Mouse (Mus musculus): ENCODE results near the gene Fzd4.

The Fzd4 gene

GRCm38 (mm10) chr7:89401136-89401858, 2.9 kb upstream of the Fzd4 start:
- DNase-seq, result no peak

DNA sequence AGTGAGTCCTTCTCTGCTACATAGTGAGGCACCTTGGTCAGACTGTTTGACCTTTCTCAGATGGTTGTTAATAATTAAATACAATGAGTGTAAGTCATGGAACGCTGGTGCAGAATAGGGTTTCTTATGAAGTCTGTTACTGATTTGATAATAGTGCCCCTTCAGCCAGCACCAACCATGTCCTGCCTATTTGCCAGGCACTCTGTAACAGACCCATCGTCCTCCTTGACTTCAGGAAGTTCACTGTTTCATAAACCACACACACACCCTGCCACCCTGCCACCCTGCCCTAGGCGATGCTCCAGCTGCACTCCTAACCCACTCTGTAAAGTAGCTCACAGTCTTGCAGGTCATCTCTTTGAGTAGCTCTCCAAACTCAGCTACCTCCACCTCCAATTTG, 2.2 kb upstream of the Fzd4 start:
- DNase-seq, result peak; percentile 16

DNA sequence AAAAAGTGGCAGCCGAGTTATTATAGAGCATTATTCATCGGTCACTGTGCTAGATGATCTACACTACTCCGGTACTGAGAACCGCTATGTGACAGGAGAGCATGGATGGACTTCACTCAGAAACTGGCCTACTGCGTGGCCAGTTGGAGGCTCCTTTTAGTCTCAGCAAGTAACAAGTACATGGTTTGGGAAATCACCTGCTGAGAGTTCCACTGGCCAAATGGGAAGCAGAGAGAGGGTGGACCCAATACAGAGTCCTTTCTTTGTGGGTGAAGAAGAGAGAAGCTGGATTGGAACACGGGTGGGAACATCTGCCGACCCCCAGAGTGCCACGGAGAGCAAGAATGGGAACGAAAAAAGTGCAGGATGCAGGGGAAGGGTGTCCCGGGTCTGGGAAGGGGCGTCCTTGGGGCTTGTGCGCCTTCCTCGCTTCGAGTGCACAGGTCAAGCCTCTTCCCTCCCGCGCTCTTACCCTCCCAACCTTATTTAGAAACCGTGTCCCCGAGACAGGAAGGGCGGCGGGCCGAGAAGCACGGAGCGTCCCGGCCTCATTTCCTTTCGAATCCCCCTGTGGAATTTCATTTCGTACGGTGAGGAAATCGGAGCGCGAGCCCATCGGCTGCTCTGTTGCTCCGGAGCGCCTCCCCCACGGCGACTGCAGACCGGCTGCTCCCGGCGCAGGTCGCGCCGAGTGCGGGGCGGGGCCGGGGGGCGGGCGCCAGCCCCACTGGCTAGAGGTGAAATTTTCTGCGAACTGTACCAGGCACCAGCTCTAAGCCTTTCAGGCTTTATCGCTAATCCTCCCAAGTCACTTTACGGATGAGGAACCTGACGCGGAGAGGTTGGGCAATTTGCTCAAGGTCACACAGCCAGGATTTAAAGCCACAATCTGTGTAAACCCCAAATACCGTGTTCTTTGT, 842 bp upstream of the Fzd4 start:
- DNase-seq, result peak; percentile 79

- no peak for DNase-seq
These were observed 732 bp downstream of the Fzd4 start for GRCm38 (mm10) chr7:89404734-89405440.

DNA sequence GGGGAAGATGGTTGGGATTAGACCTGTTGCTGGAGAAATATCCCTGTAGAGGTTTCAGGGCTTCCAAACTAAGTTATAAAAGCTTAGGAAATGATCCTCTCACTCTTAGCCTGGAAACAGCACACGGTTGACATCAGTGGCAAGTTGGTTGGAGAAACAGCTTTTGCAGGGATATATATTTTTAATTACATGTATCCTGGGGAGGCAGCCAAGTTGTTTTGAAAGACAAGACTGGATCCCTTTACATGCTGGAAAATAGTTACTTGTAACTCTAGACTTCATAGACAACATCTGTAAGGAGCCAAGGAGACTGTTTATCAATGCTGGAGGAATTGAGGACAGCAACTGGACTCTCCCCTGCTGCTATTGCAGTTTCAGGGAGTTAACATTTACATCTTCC, 1.9 kb downstream of the Fzd4 start:
- no peak for DNase-seq

GRCm38 (mm10) chr7:89407006-89407940, 3.1 kb downstream of the Fzd4 start:
- peak; percentile 5 for DNase-seq

- no peak for DNase-seq
These were observed 6.1 kb downstream of the Fzd4 start for GRCm38 (mm10) chr7:89410294-89410693.

DNA sequence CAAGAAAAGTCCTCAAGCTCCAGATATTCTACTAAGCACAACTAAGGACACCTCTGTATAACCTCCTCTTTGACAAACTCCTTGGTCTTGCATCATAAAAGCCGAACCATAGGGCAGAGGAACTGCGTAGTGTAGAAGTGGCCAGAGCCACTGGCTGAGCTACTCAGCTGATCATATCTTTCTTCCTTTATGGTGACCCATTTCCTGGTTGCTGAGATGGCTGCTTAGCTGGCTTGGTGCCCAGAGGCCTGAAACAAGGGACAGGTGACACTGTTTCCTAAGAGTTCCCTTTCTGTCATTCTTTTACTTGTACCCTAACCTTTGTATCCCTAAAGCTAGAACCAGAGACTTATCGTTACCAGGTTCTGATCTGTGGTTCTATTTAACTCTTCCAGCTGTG, 7.2 kb downstream of the Fzd4 start:
- no peak for DNase-seq

DNA sequence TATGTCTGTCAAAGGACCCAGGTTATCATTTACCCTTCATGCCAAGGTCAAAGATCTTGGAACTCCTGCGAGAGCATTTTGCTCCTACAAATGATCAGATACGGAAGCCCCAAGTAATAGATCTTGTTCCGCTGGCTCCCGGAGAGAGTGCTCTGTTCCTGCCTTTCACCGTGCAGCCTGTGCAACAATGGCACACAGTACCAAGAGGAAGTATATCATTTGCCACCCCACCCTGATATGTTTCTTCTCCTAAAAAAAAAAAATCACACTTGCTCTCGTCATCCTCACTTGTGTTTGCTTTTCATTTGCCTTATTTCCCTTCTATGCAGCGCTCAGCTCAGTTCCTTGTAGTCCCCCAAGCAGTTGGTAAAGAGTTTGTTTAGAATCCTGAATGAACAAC, 7.9 kb downstream of the Fzd4 start:
- DNase-seq, result no peak

- DNase-seq, result no peak
These were observed 11.9 kb downstream of the Fzd4 start for GRCm38 (mm10) chr7:89416027-89416426.

DNA sequence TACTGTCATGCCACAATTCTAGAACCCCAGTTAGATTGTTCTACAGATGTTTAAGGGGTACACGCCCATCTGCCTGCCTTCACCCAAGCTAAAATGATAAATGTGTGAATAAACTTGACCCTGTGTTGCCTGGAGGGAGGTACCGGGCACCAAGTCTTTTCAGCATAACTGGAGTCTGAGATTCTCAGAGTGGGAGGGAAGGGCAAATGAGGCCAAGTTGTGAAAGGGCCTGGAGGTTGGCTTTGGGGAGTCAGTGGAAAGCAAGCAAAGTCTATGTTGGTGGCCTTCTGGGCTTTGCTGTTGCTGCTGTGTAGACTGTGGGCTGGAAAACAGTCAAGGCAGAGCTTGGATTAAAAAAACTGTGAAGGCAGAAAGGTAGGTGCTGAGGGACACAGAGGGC, 13.6 kb downstream of the Fzd4 start:
- DNase-seq, result no peak

- DNase-seq, result no peak
These were observed 14.0 kb downstream of the Fzd4 start for GRCm38 (mm10) chr7:89418127-89418653.

- DNase-seq, result no peak
These were observed 14.9 kb downstream of the Fzd4 start for GRCm38 (mm10) chr7:89418917-89419679.

DNA sequence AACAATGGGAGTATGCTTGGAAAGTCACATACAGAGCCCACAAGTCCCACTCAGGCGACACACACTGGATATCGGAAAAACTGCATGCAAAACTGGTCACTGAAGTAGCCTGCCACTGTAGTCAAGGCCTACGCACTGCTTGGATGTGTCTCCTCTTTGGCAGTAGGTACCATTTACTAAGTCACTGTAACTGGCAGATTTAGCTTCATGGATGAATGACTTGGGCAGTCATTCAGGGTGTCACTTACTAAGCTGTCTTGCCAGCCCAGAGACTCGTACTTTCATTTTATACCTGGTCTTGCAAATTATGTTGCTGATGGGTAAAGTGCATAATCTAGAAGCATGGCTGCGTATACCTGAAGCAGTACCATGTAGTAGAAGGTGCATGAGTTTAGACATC, 17.1 kb downstream of the Fzd4 start:
- no peak for DNase-seq

- no peak for DNase-seq
These were observed 18.5 kb downstream of the Fzd4 start for GRCm38 (mm10) chr7:89422650-89423049.

- DNase-seq, result no peak
These were observed 19.0 kb downstream of the Fzd4 start for GRCm38 (mm10) chr7:89423194-89423593.

DNA sequence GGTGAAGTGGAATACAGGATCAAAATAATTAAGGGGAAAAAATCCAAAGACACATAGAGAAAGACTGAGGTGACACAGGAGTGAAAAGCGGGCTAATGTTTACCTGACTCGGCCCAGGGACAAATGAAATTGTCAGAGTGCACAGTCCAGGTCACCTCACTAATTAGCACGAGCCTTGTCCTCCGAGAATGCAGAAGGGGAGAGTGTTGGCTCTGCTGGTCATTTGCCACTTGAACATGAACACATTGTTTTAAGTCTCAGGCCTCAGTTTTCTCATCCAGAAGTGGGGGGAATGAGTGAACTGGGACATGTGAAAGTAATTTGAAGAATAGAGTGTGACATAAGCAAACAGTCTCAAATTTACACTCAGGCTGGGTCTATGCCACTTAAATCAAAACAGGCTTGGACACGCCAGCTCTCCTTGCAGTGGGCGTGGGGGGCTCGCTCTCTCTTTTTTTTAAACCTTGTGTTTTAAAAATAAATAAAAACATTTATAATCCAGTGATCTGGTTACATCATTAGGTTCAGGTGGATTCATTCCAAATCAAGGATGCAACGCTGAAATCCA, 19.6 kb downstream of the Fzd4 start:
- no peak for DNase-seq

GRCm38 (mm10) chr7:89424659-89425058, 20.5 kb downstream of the Fzd4 start:
- DNase-seq, result no peak

DNA sequence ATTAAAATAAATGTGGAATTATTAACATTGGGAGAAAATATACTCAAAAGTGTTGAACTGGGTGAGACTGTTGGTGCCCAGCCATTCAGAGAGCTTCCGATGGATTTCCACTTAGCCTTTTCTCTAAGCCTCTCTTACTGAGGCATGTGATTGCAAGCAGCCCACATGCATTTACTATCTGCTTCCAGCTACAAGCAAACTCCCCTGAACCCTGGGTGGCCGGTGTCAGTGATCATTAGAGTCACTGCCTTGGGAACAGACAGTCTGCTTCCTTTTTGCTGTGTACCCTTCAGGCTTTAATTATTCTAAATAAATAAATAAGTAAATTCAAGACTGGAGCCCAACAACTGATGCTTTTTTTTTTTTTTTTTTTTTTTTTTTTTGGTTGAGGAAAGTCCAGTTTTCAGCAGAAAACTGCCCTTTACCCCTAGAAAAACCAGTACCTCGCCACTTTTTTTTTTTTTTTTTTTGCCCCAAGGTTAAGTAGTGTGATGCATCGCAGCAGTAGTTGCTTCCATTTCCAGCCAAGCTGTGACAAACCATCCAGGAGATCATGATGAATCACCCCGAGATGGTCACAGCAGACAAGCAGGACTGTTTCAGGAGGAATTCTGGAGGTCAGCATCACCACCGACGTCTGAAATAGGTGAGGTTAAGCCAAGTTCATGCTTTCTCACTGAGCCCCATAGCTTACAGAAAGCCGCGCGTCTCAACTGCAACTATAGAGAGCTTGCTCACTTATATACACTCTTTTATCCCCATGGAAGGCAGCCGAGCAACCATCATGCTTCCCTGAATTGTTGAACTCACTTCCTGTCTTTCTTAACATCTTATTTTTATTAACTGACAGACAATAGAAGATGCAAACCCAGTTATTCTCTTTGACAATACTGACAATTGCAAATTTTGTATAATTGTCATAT, 21.9 kb downstream of the Fzd4 start:
- DNase-seq, result no peak

- DNase-seq, result no peak
These were observed 22.9 kb downstream of the Fzd4 start for GRCm38 (mm10) chr7:89427101-89427500.
